Mouse (Mus musculus) layer of hippocampus, postnatal 10 days (tissue): ENCODE measurements around the gene Bmp6. TPM values are rescaled to one million over a fixed set of nuclear protein-coding genes. Genes with fewer than 3 reads are reported as not detected.

Experiments
- DNase-seq, 2 experiments: peaks; one replicate each; pipeline ENCODE4 v3.0.0; 2021; ENCODE audit warnings: low spot score in 2 of 2
- long read RNA-seq: library from polyadenylated mRNA; stranded (forward); transcript quantifications from one replicate; pipeline ENCODE4 v2.0.0, GENCODE M21; 2023
- total RNA-seq, 2 experiments: library from RNA; stranded (reverse); gene quantifications; 2 replicates each; pipeline ENCODE4 v1.2.3; 2021

Gene Bmp6
- 1 to 10 TPM; 6.9 to 8.3 TPM for total RNA-seq
- long read RNA-seq, transcript Bmp6-201 (7 exons, 3,593 nt), result major isoform, 8 of 8 reads
- long read RNA-seq, partial matches to known transcripts, result 0 of 8 reads
- long read RNA-seq, other reads (novel, unspliced or antisense), result 0 of 8 reads

GRCm38 (mm10) chr13:38344713-38345430 lies at the start of gene Bmp6:
Gene Bmp6, plus strand, starts transcription at chr13:38345107.
- peak; percentile 54 to 55 for DNase-seq

- DNase-seq, result no peak
Measured at GRCm38 (mm10) chr13:38296166-38296565, 48.7 kb upstream of the Bmp6 start.

GRCm38 (mm10) chr13:38296601-38297000 lies 48.3 kb upstream of the Bmp6 start:
- no peak for DNase-seq

GRCm38 (mm10) chr13:38311125-38311524 lies 33.8 kb upstream of the Bmp6 start:
- DNase-seq, result no peak

GRCm38 (mm10) chr13:38312357-38313040 lies 32.4 kb upstream of the Bmp6 start:
- no peak for DNase-seq

GRCm38 (mm10) chr13:38314590-38314989 lies 30.3 kb upstream of the Bmp6 start:
- no peak for DNase-seq

GRCm38 (mm10) chr13:38318418-38318817 lies 26.5 kb upstream of the Bmp6 start:
- no peak for DNase-seq

- no peak for DNase-seq
Measured at GRCm38 (mm10) chr13:38320354-38320753, 24.6 kb upstream of the Bmp6 start.

- DNase-seq, result no peak
Measured at GRCm38 (mm10) chr13:38324452-38324851, 20.5 kb upstream of the Bmp6 start.

GRCm38 (mm10) chr13:38327377-38327776 lies 17.5 kb upstream of the Bmp6 start:
- DNase-seq, result no peak

- DNase-seq, result no peak
Measured at GRCm38 (mm10) chr13:38333496-38333895, 11.4 kb upstream of the Bmp6 start.

- peak; percentile 63 to 73 for DNase-seq
Measured at GRCm38 (mm10) chr13:38342598-38342997, 2.3 kb upstream of the Bmp6 start.

GRCm38 (mm10) chr13:38343202-38343601 lies 1.7 kb upstream of the Bmp6 start:
- DNase-seq, result no peak

GRCm38 (mm10) chr13:38345431-38345820 lies 519 bp downstream of the Bmp6 start:
- DNase-seq, result no peak

GRCm38 (mm10) chr13:38346096-38346915 lies 1.4 kb downstream of the Bmp6 start:
- DNase-seq, result no peak

GRCm38 (mm10) chr13:38347021-38347774 lies 2.3 kb downstream of the Bmp6 start:
- no peak for DNase-seq

- no peak for DNase-seq
Measured at GRCm38 (mm10) chr13:38347775-38348135, 2.8 kb downstream of the Bmp6 start.

GRCm38 (mm10) chr13:38349046-38349445 lies 4.1 kb downstream of the Bmp6 start:
- no peak for DNase-seq

GRCm38 (mm10) chr13:38349818-38350217 lies 4.9 kb downstream of the Bmp6 start:
- DNase-seq, result no peak

- no peak for DNase-seq
Measured at GRCm38 (mm10) chr13:38351996-38352395, 7.1 kb downstream of the Bmp6 start.

GRCm38 (mm10) chr13:38352986-38353385 lies 8.1 kb downstream of the Bmp6 start:
- DNase-seq, result no peak
